Mouse (Mus musculus) bone marrow, adult 2 months (tissue): Measurements from ENCODE around the gene Ube4a.

Source experiments
- CTCF ChIP-seq: fragments of 200-500 bp; IDR thresholded peaks from 2 replicates; pipeline ENCODE4 v1.5.1; 2011; ENCODE audit warnings: low read length, control low read depth; ENCODE audit not compliant: control insufficient read depth, insufficient read depth
- POLR2A ChIP-seq: fragments of 200-500 bp; IDR thresholded peaks from 2 replicates; pipeline ENCODE4 v1.6.1; 2011; ENCODE audit warnings: low read depth, mild to moderate bottlenecking, control low read depth, low read length, borderline replicate concordance; ENCODE audit not compliant: control insufficient read depth

GRCm38 (mm10) chr9:44947836-44948235, 17.6 kb downstream of the Ube4a start:
- TF ChIP-seq POLR2A (no peak), CTCF (no peak)
